Mouse (Mus musculus) cortical plate, adult 2 months (tissue): ENCODE data around the gene Yeats2.

Experiments used
- CTCF ChIP-seq: fragments of 200-500 bp; IDR thresholded peaks from 2 replicates; pipeline ENCODE4 v1.5.1; 2011; ENCODE audit warnings: mild to moderate bottlenecking, control low read depth, low read length; ENCODE audit not compliant: insufficient read depth; ENCODE audit errors: extremely low read depth
- POLR2A ChIP-seq: fragments of 200-500 bp; IDR thresholded peaks from 2 replicates; pipeline ENCODE4 v1.6.1; 2011; ENCODE audit warnings: mild to moderate bottlenecking, low read length, control low read depth; ENCODE audit not compliant: insufficient read depth; ENCODE audit errors: extremely low read depth

GRCm38 (mm10) chr16:20106996-20107395 is 33.9 kb upstream of the Yeats2 start:
- no peak for TF ChIP-seq CTCF
- TF ChIP-seq POLR2A, result no peak
